Mouse (Mus musculus): ENCODE results near the gene Bard1. TPM values are rescaled to one million over a fixed set of nuclear protein-coding genes. Genes with fewer than 3 reads are reported as not detected.

Gene Bard1
- polyA plus RNA-seq, 1 experiment from 2014 or later = 1.7 TPM

GRCm38 (mm10) chr1:71106127-71106526 lies 3.2 kb upstream of the Bard1 start:
- ATAC-seq (no peak), DNase-seq (no peak)
- Histone ChIP-seq H3K4me2 (ENCODE audit: low read depth, low read length) (no peak overlapping the region), H3K27ac (ENCODE audit: low read depth) (no peak overlapping the region), H3K27me3 (ENCODE audit: insufficient read depth, low read length) (no peaks in the 10 kb centered on the region), H3K9me3 (ENCODE audit: low read length) (no peaks in the 10 kb centered on the region), H3K9ac (replicated peaks) (no peak overlapping the region), H3K4me1 (ENCODE audit: insufficient read depth) (peaks cover 11% of the 10 kb centered on the region), H3K36me3 (replicated peaks; ENCODE audit: insufficient read depth, low read length) (no peaks in the 10 kb centered on the region), H3K4me3 (ENCODE audit: low read depth, low read length) (no peak overlapping the region)
- WGBS (ENCODE audit: insufficient replicate concordance) = 80% methylated on average over 6 of the region's 6 CpGs
- TF ChIP-seq CTCF (IDR thresholded peaks at IDR 0.05; ENCODE audit: low read depth) = no peak
- no peak for TF ChIP-seq EP300 (IDR thresholded peaks at IDR 0.05; ENCODE audit: low read depth)

- Histone ChIP-seq H3K27me3 (ENCODE audit: insufficient read depth, low read length) (no peaks in the 10 kb centered on the region), H3K27ac (ENCODE audit: low read depth) (0 out of 2 replicates have a peak overlapping the region, but pooled peaks have one; percentile 17), H3K4me2 (ENCODE audit: low read depth, low read length) (no peak overlapping the region), H3K36me3 (replicated peaks; ENCODE audit: insufficient read depth, low read length) (no peaks in the 10 kb centered on the region), H3K9me3 (ENCODE audit: low read length) (no peaks in the 10 kb centered on the region), H3K4me3 (ENCODE audit: low read depth, low read length) (no peak overlapping the region), H3K9ac (replicated peaks) (no peak overlapping the region), H3K4me1 (ENCODE audit: insufficient read depth) (peaks cover 11% of the 10 kb centered on the region)
- TF ChIP-seq CTCF (IDR thresholded peaks at IDR 0.05; ENCODE audit: low read depth) = no peak
- TF ChIP-seq EP300 (IDR thresholded peaks at IDR 0.05; ENCODE audit: low read depth) = no peak
- WGBS (ENCODE audit: insufficient replicate concordance) = 55% methylated on average over 8 of the region's 8 CpGs
- DNase-seq = no peak
- ATAC-seq = no peak
These were observed 2.8 kb upstream of the Bard1 start for GRCm38 (mm10) chr1:71105724-71106123.

GRCm38 (mm10) chr1:71103174-71103864 lies 373 bp upstream of the Bard1 start:
- Histone ChIP-seq H3K9me3 (ENCODE audit: low read length) (no peaks in the 10 kb centered on the region), H3K9ac (replicated peaks) (peak overlapping the region; percentile 39), H3K4me2 (ENCODE audit: low read depth, low read length) (peak overlapping the region; percentile 82), H3K4me1 (ENCODE audit: insufficient read depth) (peaks cover 23% of the 10 kb centered on the region), H3K27ac (ENCODE audit: low read depth) (peak overlapping the region; percentile 88), H3K36me3 (replicated peaks; ENCODE audit: insufficient read depth, low read length) (no peaks in the 10 kb centered on the region), H3K27me3 (ENCODE audit: insufficient read depth, low read length) (no peaks in the 10 kb centered on the region), H3K4me3 (ENCODE audit: low read depth, low read length) (peak overlapping the region; percentile 98)
- peak; percentile 15; the same call in 1 of the 2 replicates for ATAC-seq
- peak; percentile 26 for DNase-seq
- TF ChIP-seq CTCF (IDR thresholded peaks at IDR 0.05; ENCODE audit: low read depth) = no peak
- no peak; the same call in 1 of the 2 replicates for TF ChIP-seq EP300 (IDR thresholded peaks at IDR 0.05; ENCODE audit: low read depth)
- 12% methylated on average over 18 of the region's 18 CpGs for WGBS (ENCODE audit: insufficient replicate concordance)

- no peak for ATAC-seq
- Histone ChIP-seq H3K27me3 (ENCODE audit: insufficient read depth, low read length) (no peaks in the 10 kb centered on the region), H3K36me3 (replicated peaks; ENCODE audit: insufficient read depth, low read length) (no peaks in the 10 kb centered on the region), H3K27ac (ENCODE audit: low read depth) (peak overlapping the region; percentile 88; the same call in 1 of the 2 replicates), H3K4me1 (ENCODE audit: insufficient read depth) (peaks cover 23% of the 10 kb centered on the region), H3K9me3 (ENCODE audit: low read length) (no peaks in the 10 kb centered on the region), H3K9ac (replicated peaks) (peak overlapping the region; percentile 54), H3K4me3 (ENCODE audit: low read depth, low read length) (peak overlapping the region; percentile 98), H3K4me2 (ENCODE audit: low read depth, low read length) (peak overlapping the region; percentile 82)
- peak; percentile 20 for DNase-seq
- WGBS (ENCODE audit: insufficient replicate concordance) = 30% methylated on average over 11 of the region's 11 CpGs
- no peak for TF ChIP-seq CTCF (IDR thresholded peaks at IDR 0.05; ENCODE audit: low read depth)
- no peak for TF ChIP-seq EP300 (IDR thresholded peaks at IDR 0.05; ENCODE audit: low read depth)
These were observed 1.5 kb downstream of the Bard1 start for GRCm38 (mm10) chr1:71101369-71101970.

GRCm38 (mm10) chr1:71100591-71101368 lies 2.2 kb downstream of the Bard1 start:
- peak overlapping the region; percentile 82 for H3K4me2 ChIP-seq (ENCODE audit: low read depth, low read length)
- TF ChIP-seq EP300 (IDR thresholded peaks at IDR 0.05; ENCODE audit: low read depth) (no peak), CTCF (IDR thresholded peaks at IDR 0.05; ENCODE audit: low read depth) (no peak)
- H3K27ac ChIP-seq (ENCODE audit: low read depth) = peak overlapping the region; percentile 55
- no peaks in the 10 kb centered on the region for H3K9me3 ChIP-seq (ENCODE audit: low read length)
- DNase-seq = no peak
- peak overlapping the region; percentile 54 for H3K9ac ChIP-seq (replicated peaks)
- H3K4me1 ChIP-seq (ENCODE audit: insufficient read depth) = peaks cover 20% of the 10 kb centered on the region
- H3K4me3 ChIP-seq (ENCODE audit: low read depth, low read length) = peak overlapping the region; percentile 98
- H3K36me3 ChIP-seq (replicated peaks; ENCODE audit: insufficient read depth, low read length) = no peaks in the 10 kb centered on the region
- no peak for ATAC-seq
- WGBS (ENCODE audit: insufficient replicate concordance) = 33% methylated on average over 5 of the region's 5 CpGs
- H3K27me3 ChIP-seq (ENCODE audit: insufficient read depth, low read length) = no peaks in the 10 kb centered on the region
